Mouse (Mus musculus) right cerebral cortex, postnatal 14 days (tissue): ENCODE measurements around the gene Acsl5.

Experiments used
- DNase-seq: peaks from one replicate; pipeline ENCODE4 v3.0.0; 2022

The Acsl5 gene

GRCm38 (mm10) chr19:55336441-55336840 lies 84.7 kb downstream of the Acsl5 start:
- no peak for DNase-seq

GRCm38 (mm10) chr19:55337066-55337465 lies 85.3 kb downstream of the Acsl5 start:
- DNase-seq = no peak

- no peak for DNase-seq
Observed at GRCm38 (mm10) chr19:55337664-55338063, 85.9 kb downstream of the Acsl5 start.

- no peak for DNase-seq
Observed at GRCm38 (mm10) chr19:55340521-55340920, 88.8 kb downstream of the Acsl5 start.

- no peak for DNase-seq
Observed at GRCm38 (mm10) chr19:55341377-55341776, 89.6 kb downstream of the Acsl5 start.

- DNase-seq = no peak
Observed at GRCm38 (mm10) chr19:55342423-55342822, 90.7 kb downstream of the Acsl5 start.

GRCm38 (mm10) chr19:55343274-55343673 lies 91.5 kb downstream of the Acsl5 start:
- DNase-seq = no peak
